Mouse (Mus musculus): ENCODE results near the gene Acly.

- no peak for TF ChIP-seq CTCF (IDR thresholded peaks at IDR 0.05; ENCODE audit: low read depth, low read length)
- no peak for TF ChIP-seq POLR2A (IDR thresholded peaks at IDR 0.05; ENCODE audit: borderline replicate concordance, low read depth, low read length)
Observed at GRCm38 (mm10) chr11:100526052-100526816, 1.6 kb downstream of the Acly start.
